Mouse (Mus musculus) hindlimb bud, embryonic 11.5 days (tissue): ENCODE measurements around the gene Grip1.
A peak's percentile ranks its signal among the peaks of the same experiment; 100 is the strongest.

Source experiments
- DNase-seq: peaks from one replicate; pipeline ENCODE4 v3.0.0-alpha.2; 2012; ENCODE audit warnings: low read depth, low spot score; ENCODE audit errors: extremely low spot score

Gene Grip1

GRCm38 (mm10) chr10:119556346-119556745 is 102.7 kb downstream of the Grip1 start:
- DNase-seq, result no peak

- DNase-seq, result no peak
These were observed 104.8 kb downstream of the Grip1 start for GRCm38 (mm10) chr10:119558432-119558831.

- no peak for DNase-seq
These were observed 111.2 kb downstream of the Grip1 start for GRCm38 (mm10) chr10:119564862-119565261.

- no peak for DNase-seq
These were observed 119.5 kb downstream of the Grip1 start for GRCm38 (mm10) chr10:119573134-119573533.

GRCm38 (mm10) chr10:119575780-119576179 is 122.2 kb downstream of the Grip1 start:
- DNase-seq, result no peak

- DNase-seq, result no peak
These were observed 126.4 kb downstream of the Grip1 start for GRCm38 (mm10) chr10:119580024-119580423.

- no peak for DNase-seq
These were observed 131.0 kb downstream of the Grip1 start for GRCm38 (mm10) chr10:119584666-119585065.

GRCm38 (mm10) chr10:119586976-119587375 is 133.3 kb downstream of the Grip1 start:
- DNase-seq, result no peak

GRCm38 (mm10) chr10:119596822-119597221 is 143.2 kb downstream of the Grip1 start:
- no peak for DNase-seq

GRCm38 (mm10) chr10:119607501-119607900 is 153.9 kb downstream of the Grip1 start:
- no peak for DNase-seq

GRCm38 (mm10) chr10:119608998-119609397 is 155.4 kb downstream of the Grip1 start:
- no peak for DNase-seq

GRCm38 (mm10) chr10:119610279-119610895 is 156.8 kb downstream of the Grip1 start:
- DNase-seq, result no peak

GRCm38 (mm10) chr10:119612034-119612433 is 158.4 kb downstream of the Grip1 start:
- DNase-seq, result no peak

GRCm38 (mm10) chr10:119614726-119615125 is 161.1 kb downstream of the Grip1 start:
- no peak for DNase-seq

GRCm38 (mm10) chr10:119615240-119615885 is 161.7 kb downstream of the Grip1 start:
- no peak for DNase-seq

GRCm38 (mm10) chr10:119616078-119616477 is 162.4 kb downstream of the Grip1 start:
- no peak for DNase-seq

- no peak for DNase-seq
These were observed 175.0 kb downstream of the Grip1 start for GRCm38 (mm10) chr10:119628656-119629055.

- no peak for DNase-seq
These were observed 176.8 kb downstream of the Grip1 start for GRCm38 (mm10) chr10:119630401-119630800.

- DNase-seq, result peak; percentile 46
These were observed 178.3 kb downstream of the Grip1 start for GRCm38 (mm10) chr10:119631966-119632365.

GRCm38 (mm10) chr10:119634544-119634943 is 180.9 kb downstream of the Grip1 start:
- DNase-seq, result no peak

- DNase-seq, result no peak
These were observed 186.9 kb downstream of the Grip1 start for GRCm38 (mm10) chr10:119640534-119640933.

- DNase-seq, result no peak
These were observed 187.4 kb downstream of the Grip1 start for GRCm38 (mm10) chr10:119641011-119641410.

GRCm38 (mm10) chr10:119644289-119644688 is 190.7 kb downstream of the Grip1 start:
- no peak for DNase-seq
